Mouse (Mus musculus): ENCODE measurements around the gene H2al3. TPM values are rescaled to one million over a fixed set of nuclear protein-coding genes. Genes with fewer than 3 reads are reported as not detected.

H2al3 gene
- polyA plus RNA-seq (2014; fragmentation: Nextera tagmentation; extraction: Ambion mirVana): not detected in 2 replicates

DNA sequence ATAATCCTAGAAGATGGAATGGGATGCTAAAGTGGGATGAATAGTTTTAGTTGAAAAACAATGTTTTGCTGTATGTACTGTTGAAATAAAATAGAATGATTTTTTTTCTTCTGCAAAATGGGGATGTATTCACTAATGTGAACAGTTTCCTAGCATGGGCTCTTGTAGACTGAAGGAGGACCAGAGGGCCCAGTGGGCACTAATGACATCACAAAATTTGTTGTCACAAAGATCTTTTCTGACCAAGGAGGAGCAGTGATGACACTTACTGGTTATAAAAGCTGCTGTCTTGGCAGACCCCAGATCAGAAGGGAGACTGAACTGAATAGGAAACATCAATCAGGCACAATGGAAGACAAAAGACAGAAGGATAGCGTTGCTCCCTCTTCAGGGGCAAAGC is at the start of gene H2al3:
TSS of gene H2al3 (plus strand) at position 301 of the 400 bp plus-strand sequence.
- no peaks in the 10 kb centered on the region for H3K4me1 ChIP-seq (ENCODE audit: control insufficient read depth, insufficient read depth, low read length)
- no peak within 1 kb of the TSS for H3K27ac ChIP-seq (ENCODE audit: low read depth, low read length)
- H3K4me3 ChIP-seq (ENCODE audit: low read length): no peak within 1 kb of the TSS
- WGBS: 55% methylated on average over 1 of the region's 1 CpGs
- no peaks in the 10 kb centered on the region for H3K36me3 ChIP-seq (ENCODE audit: control insufficient read depth, insufficient read depth, low read length)
- H3K9ac ChIP-seq (ENCODE audit: low read depth, low read length): no peak within 1 kb of the TSS
- H3K27me3 ChIP-seq (ENCODE audit: control insufficient read depth, insufficient read depth, low read length): no peaks in the 10 kb centered on the region
- ATAC-seq (ENCODE audit: low FRiP score, low TSS enrichment): no peak
- no peaks in the 10 kb centered on the region for H3K9me3 ChIP-seq (ENCODE audit: control insufficient read depth, low read length)
- no peak within 1 kb of the TSS for H3K4me2 ChIP-seq (replicated peaks; ENCODE audit: low read depth, low read length)

DNA sequence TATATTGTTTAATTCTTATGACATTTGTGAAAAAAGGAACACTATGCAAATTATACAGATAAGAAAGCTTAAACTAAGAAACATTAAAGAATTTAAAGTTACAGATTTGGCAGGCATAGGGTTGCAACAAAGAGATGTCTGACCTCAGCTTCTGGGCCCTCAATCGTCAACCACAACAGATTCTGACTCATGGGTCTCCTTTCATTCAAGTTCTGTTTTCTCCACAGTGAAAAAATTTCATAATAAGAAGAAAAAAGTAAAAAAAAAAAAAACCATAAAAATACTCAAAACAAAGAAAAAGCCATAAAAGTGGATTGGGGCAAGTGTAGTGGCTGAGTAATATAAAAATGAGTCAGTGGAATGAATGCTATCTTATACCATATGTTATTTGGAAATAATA is 39.4 kb upstream of the H2al3 start:
- H3K4me3 ChIP-seq (ENCODE audit: low read length): no peak overlapping the region
- no peak overlapping the region for H3K27ac ChIP-seq (ENCODE audit: low read depth, low read length)
- 91% methylated on average over 1 of the region's 1 CpGs for WGBS
- no peaks in the 10 kb centered on the region for H3K9me3 ChIP-seq (ENCODE audit: control insufficient read depth, low read length)
- H3K9ac ChIP-seq (ENCODE audit: low read depth, low read length): no peak overlapping the region
- no peaks in the 10 kb centered on the region for H3K27me3 ChIP-seq (ENCODE audit: control insufficient read depth, insufficient read depth, low read length)
- ATAC-seq (ENCODE audit: low FRiP score, low TSS enrichment): no peak
- H3K4me1 ChIP-seq (ENCODE audit: control insufficient read depth, insufficient read depth, low read length): no peaks in the 10 kb centered on the region
- no peak overlapping the region for H3K4me2 ChIP-seq (replicated peaks; ENCODE audit: low read depth, low read length)
- H3K36me3 ChIP-seq (ENCODE audit: control insufficient read depth, insufficient read depth, low read length): no peaks in the 10 kb centered on the region

DNA sequence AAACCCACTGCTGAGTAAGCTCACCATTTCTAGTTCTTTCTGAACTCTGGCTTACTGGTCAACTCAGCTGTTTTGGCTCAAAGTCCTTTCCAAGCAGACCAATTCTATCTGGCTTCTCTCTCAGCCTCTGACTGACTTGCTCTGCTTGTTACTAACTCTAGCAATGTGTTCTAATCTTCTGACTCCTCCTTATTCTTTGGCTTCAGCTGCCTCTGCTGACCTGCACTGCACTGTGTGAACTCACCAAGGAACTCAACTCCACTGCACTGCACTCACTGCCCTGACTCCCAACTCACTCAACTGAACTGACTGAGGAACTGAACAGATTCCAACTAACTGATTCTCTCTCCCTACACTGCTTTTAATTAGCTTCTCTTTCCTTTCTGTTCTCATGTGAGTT is 37.0 kb upstream of the H2al3 start:
- Histone ChIP-seq H3K27me3 (ENCODE audit: control insufficient read depth, insufficient read depth, low read length) (no peaks in the 10 kb centered on the region), H3K4me3 (ENCODE audit: low read length) (no peak overlapping the region), H3K27ac (ENCODE audit: low read depth, low read length) (no peak overlapping the region), H3K9me3 (ENCODE audit: control insufficient read depth, low read length) (no peaks in the 10 kb centered on the region), H3K4me1 (ENCODE audit: control insufficient read depth, insufficient read depth, low read length) (no peaks in the 10 kb centered on the region), H3K9ac (ENCODE audit: low read depth, low read length) (no peak overlapping the region), H3K4me2 (replicated peaks; ENCODE audit: low read depth, low read length) (no peak overlapping the region), H3K36me3 (ENCODE audit: control insufficient read depth, insufficient read depth, low read length) (no peaks in the 10 kb centered on the region)
- no peak for ATAC-seq (ENCODE audit: low FRiP score, low TSS enrichment)

DNA sequence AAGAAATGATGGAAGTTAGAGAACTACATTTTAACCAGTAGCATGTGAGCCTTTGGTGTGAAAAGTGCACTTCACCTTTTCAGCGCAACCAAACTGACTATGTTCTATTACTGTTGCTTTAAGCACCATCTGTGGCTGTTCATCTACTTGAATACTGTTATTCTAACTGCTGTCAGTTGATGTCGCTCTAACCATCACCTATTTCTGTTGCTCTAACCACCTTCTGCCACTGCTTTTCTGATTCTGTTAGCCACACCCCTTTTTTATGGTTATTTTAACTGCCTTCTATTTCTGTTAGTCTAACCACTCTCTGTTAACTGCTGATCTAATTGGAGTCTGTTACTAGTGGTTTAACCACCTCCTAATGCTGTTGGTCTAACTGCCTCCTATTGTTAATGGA is 14.7 kb upstream of the H2al3 start:
- no peaks in the 10 kb centered on the region for H3K27me3 ChIP-seq (ENCODE audit: control insufficient read depth, insufficient read depth, low read length)
- no peak overlapping the region for H3K27ac ChIP-seq (ENCODE audit: low read depth, low read length)
- no peak overlapping the region for H3K4me3 ChIP-seq (ENCODE audit: low read length)
- H3K9ac ChIP-seq (ENCODE audit: low read depth, low read length): no peak overlapping the region
- H3K4me2 ChIP-seq (replicated peaks; ENCODE audit: low read depth, low read length): no peak overlapping the region
- H3K4me1 ChIP-seq (ENCODE audit: control insufficient read depth, insufficient read depth, low read length): no peaks in the 10 kb centered on the region
- no peak for ATAC-seq (ENCODE audit: low FRiP score, low TSS enrichment)
- no peaks in the 10 kb centered on the region for H3K9me3 ChIP-seq (ENCODE audit: control insufficient read depth, low read length)
- H3K36me3 ChIP-seq (ENCODE audit: control insufficient read depth, insufficient read depth, low read length): no peaks in the 10 kb centered on the region
- 66% methylated on average over 2 of the region's 2 CpGs for whole genome bisulfite sequencing

DNA sequence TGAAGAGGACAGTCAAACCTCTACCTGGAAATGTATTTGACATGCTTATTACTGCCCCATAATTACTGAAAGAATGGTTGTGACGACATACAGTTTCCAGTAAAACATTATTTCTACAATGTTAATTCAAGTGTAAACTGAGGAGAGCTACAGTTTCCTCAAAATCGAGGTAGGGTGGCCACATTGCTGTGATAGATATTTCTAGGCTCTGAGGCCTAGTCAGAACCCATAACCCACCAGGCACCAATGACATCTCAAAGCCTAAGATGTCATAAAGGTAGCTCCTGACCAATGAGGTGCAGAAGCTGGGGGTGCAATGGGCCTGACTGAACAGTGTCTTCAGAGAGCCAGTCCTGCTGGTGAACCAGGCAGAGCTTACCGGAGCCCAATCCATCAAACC is 2.9 kb upstream of the H2al3 start, which contains the start of gene Hypm:
TSS of gene Hypm (plus strand) at position 301 of the 400 bp plus-strand sequence.
- no peaks in the 10 kb centered on the region for H3K9me3 ChIP-seq (ENCODE audit: control insufficient read depth, low read length)
- no peaks in the 10 kb centered on the region for H3K27me3 ChIP-seq (ENCODE audit: control insufficient read depth, insufficient read depth, low read length)
- H3K4me3 ChIP-seq (ENCODE audit: low read length): no peak within 1 kb of the TSS
- H3K9ac ChIP-seq (ENCODE audit: low read depth, low read length): no peak within 1 kb of the TSS
- no peak within 1 kb of the TSS for H3K27ac ChIP-seq (ENCODE audit: low read depth, low read length)
- WGBS: 76% methylated on average over 3 of the region's 3 CpGs
- no peak for ATAC-seq (ENCODE audit: low FRiP score, low TSS enrichment)
- H3K4me1 ChIP-seq (ENCODE audit: control insufficient read depth, insufficient read depth, low read length): no peaks in the 10 kb centered on the region
- no peak within 1 kb of the TSS for H3K4me2 ChIP-seq (replicated peaks; ENCODE audit: low read depth, low read length)
- no peaks in the 10 kb centered on the region for H3K36me3 ChIP-seq (ENCODE audit: control insufficient read depth, insufficient read depth, low read length)

DNA sequence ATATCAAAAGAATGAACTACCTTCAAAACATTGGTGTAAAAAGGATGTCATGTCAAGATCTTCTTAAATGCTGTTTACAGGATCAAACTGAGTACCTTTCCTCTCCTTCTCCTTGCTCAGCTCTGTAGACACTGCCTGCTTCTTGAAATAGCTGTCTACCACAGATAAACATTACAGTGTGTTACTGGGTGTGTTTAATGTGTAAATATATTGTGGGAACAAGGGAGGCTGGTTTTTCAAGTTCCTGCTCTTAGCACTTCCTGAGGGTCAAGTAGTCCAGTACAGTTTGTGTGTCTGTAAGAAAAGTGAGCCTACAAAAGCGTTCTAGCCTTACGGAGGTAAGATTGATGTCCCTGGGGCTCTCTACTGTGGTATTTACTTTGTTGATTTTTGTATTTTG is 12.4 kb downstream of the H2al3 start:
- no peaks in the 10 kb centered on the region for H3K27me3 ChIP-seq (ENCODE audit: control insufficient read depth, insufficient read depth, low read length)
- no peak overlapping the region for H3K27ac ChIP-seq (ENCODE audit: low read depth, low read length)
- ATAC-seq (ENCODE audit: low FRiP score, low TSS enrichment): no peak
- H3K4me3 ChIP-seq (ENCODE audit: low read length): no peak overlapping the region
- 62% methylated on average over 2 of the region's 2 CpGs for WGBS
- H3K4me2 ChIP-seq (replicated peaks; ENCODE audit: low read depth, low read length): no peak overlapping the region
- H3K36me3 ChIP-seq (ENCODE audit: control insufficient read depth, insufficient read depth, low read length): no peaks in the 10 kb centered on the region
- H3K9me3 ChIP-seq (ENCODE audit: control insufficient read depth, low read length): no peaks in the 10 kb centered on the region
- H3K4me1 ChIP-seq (ENCODE audit: control insufficient read depth, insufficient read depth, low read length): no peaks in the 10 kb centered on the region
- no peak overlapping the region for H3K9ac ChIP-seq (ENCODE audit: low read depth, low read length)

DNA sequence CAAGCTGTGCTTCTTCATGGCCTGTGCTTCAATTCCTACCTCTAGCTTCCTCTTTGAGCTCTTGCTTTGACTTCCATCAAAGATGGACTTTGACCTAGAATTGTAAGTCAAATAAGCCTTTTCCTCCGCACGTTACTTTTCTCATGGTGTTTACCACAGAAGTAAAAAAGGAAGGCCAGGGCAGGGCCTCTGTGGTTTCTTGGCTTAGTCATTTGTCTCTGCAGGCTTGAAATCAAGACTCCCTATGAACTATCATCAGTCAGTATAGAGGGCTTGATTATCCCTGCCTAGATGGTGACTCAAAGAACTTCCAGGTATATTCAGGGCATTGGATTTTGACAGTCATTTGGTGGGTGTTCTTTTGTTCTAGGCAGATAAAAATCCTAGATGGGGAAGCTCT is 26.0 kb downstream of the H2al3 start:
- Histone ChIP-seq H3K27ac (ENCODE audit: low read depth, low read length) (no peak overlapping the region), H3K36me3 (ENCODE audit: control insufficient read depth, insufficient read depth, low read length) (no peaks in the 10 kb centered on the region), H3K27me3 (ENCODE audit: control insufficient read depth, insufficient read depth, low read length) (no peaks in the 10 kb centered on the region), H3K4me3 (ENCODE audit: low read length) (no peak overlapping the region), H3K9me3 (ENCODE audit: control insufficient read depth, low read length) (no peaks in the 10 kb centered on the region), H3K9ac (ENCODE audit: low read depth, low read length) (no peak overlapping the region), H3K4me2 (replicated peaks; ENCODE audit: low read depth, low read length) (no peak overlapping the region), H3K4me1 (ENCODE audit: control insufficient read depth, insufficient read depth, low read length) (no peaks in the 10 kb centered on the region)
- 83% methylated on average over 2 of the region's 2 CpGs for WGBS
- ATAC-seq (ENCODE audit: low FRiP score, low TSS enrichment): no peak

DNA sequence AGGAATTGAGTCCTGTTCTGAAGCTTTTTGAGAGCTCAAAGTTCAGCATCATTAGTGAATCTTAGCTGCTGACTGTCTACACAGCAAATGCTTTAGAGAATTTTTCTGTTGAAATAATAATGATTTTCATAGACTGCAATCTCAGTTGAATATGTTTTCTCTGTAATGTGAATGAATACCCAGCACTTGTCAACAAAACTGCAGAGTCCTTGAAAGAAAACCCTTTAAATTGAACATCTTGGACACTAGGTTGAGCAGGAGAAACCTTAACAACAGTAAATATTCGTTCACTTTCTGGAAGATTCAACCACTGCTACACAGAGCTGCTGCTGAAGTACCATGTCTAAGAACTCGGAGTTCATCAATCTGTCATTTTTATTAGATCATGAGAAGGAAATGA is 35.8 kb downstream of the H2al3 start, which contains the start of gene Sytl5:
TSS of gene Sytl5 (plus strand) at position 301 of the 400 bp plus-strand sequence.
- no peaks in the 10 kb centered on the region for H3K9me3 ChIP-seq (ENCODE audit: control insufficient read depth, low read length)
- H3K4me2 ChIP-seq (replicated peaks; ENCODE audit: low read depth, low read length): no peak within 1 kb of the TSS
- no peaks in the 10 kb centered on the region for H3K4me1 ChIP-seq (ENCODE audit: control insufficient read depth, insufficient read depth, low read length)
- no peak within 1 kb of the TSS for H3K4me3 ChIP-seq (ENCODE audit: low read length)
- H3K9ac ChIP-seq (ENCODE audit: low read depth, low read length): no peak within 1 kb of the TSS
- ATAC-seq (ENCODE audit: low FRiP score, low TSS enrichment): no peak
- no peak within 1 kb of the TSS for H3K27ac ChIP-seq (ENCODE audit: low read depth, low read length)
- WGBS: 64% methylated on average over 2 of the region's 2 CpGs
- H3K36me3 ChIP-seq (ENCODE audit: control insufficient read depth, insufficient read depth, low read length): no peaks in the 10 kb centered on the region
- no peaks in the 10 kb centered on the region for H3K27me3 ChIP-seq (ENCODE audit: control insufficient read depth, insufficient read depth, low read length)
